Mouse (Mus musculus) heart, postnatal 10 days (tissue): ENCODE data around the gene Slc7a5. TPM values are rescaled to one million over a fixed set of nuclear protein-coding genes. Genes with fewer than 3 reads are reported as not detected.

Experiments used
- DNase-seq, 2 experiments: peaks; one replicate each; pipeline ENCODE4 v3.0.0; 2021
- intact Hi-C: fragments of 180-260 bp; cut with DNase I; formaldehyde crosslinking; loops from one replicate; pipeline ENCODE4 v1.15.1; 2025
- total RNA-seq, 2 experiments: library from RNA; stranded (reverse); gene quantifications; 2 replicates each; pipeline ENCODE4 v1.2.3; 2021

The Slc7a5 gene
- total RNA-seq, 2 experiments from 2014 or later = 8.6 to 11.3 TPM

DNA sequence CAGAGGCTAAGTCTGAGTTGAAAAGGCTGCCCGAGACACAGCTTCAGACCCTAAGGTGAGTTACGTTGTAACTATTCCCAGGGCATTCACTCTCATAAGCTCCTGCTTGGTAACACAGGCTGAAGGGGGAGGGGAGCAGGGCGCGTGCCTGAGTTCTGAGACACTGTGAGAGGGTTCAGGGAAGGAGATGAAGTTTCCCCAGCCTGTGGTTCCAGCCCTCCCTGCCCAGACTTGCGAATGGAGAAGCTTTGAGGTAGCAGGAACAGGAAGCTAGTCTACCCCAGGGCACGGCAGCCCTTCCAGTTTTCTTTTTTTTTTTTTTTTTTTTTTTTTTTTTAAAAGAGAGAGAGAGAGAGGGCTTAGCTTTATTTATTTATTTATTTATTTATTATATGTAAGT is 46.2 kb downstream of the Slc7a5 start:
- no peak for DNase-seq
- intact Hi-C loops = no loop called here

DNA sequence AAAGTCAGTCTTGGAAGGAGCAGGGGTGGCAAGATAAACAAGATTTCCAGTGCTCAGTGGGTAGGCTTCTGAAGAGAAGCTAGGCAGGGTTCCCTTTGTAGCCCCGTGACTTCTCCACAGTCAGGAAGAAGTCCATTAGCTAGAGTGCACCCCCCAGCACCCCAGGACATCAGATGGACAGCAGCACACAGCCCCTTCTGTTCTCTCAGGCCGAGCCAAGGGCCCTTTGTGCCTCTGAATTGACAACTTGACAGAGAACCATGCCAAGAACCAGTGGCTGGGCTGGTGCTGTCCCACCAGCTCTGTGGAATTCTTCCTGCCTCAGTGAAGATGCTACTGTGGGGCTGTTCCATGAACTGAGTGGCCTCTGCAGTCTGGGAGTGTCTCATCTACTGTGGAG is 49.7 kb downstream of the Slc7a5 start:
- intact Hi-C loops = no loop called here
- DNase-seq = no peak

DNA sequence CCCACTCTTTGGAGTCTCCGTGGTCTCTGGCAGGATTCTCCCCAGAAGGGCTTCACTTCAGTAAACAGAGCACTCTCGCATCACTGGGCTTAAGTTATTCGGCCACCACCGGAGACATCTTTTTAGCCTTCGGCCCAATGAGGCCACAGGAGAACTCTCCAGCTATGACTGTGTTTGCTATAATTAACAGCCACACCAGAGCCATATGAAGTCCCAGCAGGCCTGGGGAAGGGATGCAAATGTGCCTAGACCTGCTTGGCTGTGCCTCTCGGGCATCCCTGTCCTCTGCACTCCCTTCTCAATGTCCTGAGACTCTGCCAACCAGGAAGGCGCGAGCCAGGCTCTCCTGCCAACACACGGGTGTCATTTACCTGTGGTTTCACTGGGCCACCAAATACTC is 50.2 kb downstream of the Slc7a5 start:
- DNase-seq = no peak
- intact Hi-C loops = no loop called here

DNA sequence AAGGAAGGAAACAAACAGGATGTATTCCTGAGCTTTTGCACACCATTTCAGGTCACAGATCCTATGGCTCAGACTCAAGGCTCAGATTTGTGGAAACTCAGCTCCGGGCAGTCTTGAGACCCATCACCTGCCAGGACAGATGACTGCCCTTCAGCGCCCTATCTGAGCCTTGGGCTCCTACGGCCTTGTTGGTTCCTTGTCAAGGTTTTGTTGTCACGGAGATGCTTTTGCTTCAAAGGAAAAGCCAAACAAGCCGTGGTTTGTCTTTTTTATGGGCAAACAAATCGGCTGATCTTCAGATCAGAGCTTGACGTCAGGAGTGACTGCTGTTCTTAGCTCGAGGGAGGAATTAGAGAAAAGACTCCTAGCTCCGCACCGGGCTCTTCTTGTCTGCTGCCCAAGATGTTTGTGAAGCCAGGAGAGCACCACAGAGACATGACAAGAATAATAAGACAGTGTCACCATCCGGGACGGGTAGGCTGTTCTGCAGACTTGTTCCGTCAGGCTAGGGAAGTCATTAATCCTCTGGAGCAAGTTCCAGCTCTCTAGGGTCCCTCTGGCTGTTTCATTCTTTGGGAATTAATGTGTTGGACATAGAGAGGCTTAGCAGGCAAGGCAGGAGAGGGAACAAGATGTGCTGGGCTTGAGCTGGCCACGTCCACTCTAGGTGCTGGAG is 51.3 kb downstream of the Slc7a5 start:
- intact Hi-C loops = no loop called here
- DNase-seq = no peak

DNA sequence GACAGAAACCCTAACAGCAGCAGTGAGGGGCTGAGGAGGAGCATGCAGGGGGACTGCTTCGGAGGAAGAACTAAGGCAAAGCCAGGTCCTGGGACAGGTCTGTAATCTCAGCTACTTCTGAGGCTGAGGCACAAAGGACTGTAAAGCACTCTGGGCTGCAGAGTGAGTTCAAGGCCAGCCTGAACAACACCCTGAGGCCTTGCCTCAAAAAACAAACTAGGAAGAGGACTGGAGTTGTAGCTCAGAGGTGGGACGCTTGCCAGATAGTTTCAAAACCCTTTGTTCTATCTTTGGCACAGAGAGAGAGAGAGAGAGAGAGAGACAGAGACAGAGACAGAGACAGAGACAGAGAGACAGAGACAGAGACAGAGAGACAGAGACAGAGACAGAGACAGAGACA is 53.9 kb downstream of the Slc7a5 start:
- intact Hi-C loops = no loop called here
- DNase-seq = no peak

DNA sequence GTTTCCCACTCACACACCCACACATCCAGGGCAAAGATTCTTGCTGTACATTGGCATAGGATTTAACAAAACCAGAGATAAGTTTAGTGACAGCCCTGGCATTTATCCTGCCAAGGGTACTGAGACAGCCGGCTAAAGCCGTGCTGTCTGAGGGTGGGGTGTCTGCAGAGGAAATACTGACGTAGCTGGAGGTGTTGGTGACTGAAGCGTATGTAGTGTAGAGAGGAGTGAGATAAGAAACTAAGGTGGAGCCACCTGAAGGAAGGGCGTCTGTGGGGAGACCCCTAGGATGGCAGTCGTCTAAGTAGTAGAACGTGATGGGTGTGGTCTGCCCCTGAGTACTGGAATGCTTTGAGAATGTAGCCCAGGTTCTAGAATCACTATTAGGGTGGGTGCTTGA is 55.0 kb downstream of the Slc7a5 start:
- DNase-seq = no peak
- intact Hi-C loops = no loop called here

DNA sequence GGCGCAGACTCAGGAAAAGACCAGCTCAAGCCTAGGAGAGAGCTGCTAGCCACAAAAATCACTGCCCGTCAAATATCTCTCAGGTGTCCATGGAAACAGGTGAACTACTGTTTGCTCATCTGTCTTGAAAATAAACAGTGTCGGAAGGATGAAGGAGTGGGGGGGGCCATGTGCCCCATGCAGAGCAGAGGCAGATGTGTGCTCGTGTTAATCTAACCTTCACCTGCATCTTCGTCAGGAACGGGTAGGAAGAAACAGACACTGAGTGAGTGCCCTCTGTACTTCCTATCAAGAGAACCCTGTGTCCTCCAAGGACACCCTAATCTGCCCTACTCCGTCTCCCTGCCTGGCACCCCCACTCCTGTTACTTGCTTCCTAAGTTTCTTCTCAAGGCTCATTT is 55.8 kb downstream of the Slc7a5 start:
- intact Hi-C loops = loop anchor here (2.0 kb wide), 1 partner anchor 73 kb away; no protein-coding TSS in a partner anchor
- DNase-seq = no peak

DNA sequence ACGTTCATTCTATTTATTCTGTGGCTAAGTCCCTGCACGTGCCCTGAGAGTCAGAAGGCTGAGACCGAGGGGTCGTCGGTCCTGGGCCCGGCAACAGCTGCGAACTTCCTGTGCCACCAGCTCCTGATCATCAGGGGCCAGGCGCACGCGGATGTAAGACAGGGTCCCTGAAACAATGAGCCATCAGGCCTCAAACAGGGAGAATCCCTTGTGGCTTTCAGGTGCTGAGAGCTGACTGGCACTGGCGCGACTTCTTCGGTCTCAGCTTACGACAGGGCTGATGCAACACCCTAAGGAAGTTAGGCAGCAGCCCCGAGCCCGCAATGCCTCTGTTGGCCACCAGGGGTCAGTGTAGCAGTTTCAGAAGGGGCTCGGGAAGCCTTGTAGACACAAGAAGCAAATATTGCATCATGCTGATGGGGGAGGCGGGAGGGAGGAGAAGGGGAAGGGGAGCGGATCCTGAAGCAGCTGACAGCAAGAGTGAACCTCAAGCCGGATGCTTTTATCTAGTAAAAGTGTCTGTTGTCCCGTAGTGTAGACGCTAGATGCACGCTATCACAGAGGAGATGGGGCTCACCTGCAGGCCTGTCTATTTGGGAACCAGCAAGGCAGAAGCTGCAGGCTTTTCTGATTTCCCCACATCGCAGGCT is 56.5 kb downstream of the Slc7a5 start:
- peak; percentile 95 to 98 for DNase-seq
- intact Hi-C loops = loop anchor here (1.0 to 2.0 kb wide), 2 partner anchors 58 to 74 kb away; no protein-coding TSS in a partner anchor

DNA sequence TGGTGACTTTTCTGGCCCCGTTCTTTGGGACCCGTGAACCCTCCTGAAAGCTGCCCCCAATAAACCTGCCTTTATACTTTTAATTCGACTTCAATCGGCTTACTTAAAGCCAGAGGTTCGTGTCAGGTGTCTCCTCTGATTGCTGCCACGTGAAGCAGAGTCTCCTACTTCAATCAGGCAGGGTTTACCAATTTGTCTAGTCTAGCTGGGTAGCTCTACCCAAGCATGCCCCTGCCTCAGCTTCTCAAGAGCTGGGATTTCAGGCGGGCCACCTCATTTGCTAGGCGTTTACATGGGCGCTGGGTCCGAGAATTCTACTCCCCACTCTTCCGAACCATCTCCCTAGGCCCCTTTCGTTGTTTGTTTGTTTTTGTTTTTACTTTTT is 57.1 kb downstream of the Slc7a5 start:
- intact Hi-C loops = loop anchor here (1.0 to 2.0 kb wide), 2 partner anchors 59 to 74 kb away; no protein-coding TSS in a partner anchor
- no peak for DNase-seq

DNA sequence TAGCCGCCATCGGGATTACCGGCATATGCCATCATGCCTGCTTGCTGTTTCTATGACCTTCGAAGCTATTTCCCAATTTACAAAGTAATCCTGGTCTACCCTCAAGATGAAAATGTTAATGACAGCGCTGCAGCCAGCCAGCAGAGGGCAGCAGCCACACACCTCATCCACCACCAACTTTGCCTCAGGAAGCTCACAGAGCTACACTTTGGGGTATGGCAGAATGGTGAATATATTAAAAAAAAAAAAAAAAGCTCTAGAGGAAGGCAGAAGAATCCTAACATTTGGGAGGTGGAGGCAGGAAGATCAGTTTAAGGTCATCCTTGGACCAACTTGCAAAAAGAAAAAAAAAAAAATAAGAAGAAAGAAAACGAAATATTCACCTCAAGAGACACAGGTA is 57.5 kb downstream of the Slc7a5 start:
- intact Hi-C loops = loop anchor here (1.0 to 2.0 kb wide), 2 partner anchors 59 to 75 kb away; no protein-coding TSS in a partner anchor
- peak; percentile 68 to 80 for DNase-seq

DNA sequence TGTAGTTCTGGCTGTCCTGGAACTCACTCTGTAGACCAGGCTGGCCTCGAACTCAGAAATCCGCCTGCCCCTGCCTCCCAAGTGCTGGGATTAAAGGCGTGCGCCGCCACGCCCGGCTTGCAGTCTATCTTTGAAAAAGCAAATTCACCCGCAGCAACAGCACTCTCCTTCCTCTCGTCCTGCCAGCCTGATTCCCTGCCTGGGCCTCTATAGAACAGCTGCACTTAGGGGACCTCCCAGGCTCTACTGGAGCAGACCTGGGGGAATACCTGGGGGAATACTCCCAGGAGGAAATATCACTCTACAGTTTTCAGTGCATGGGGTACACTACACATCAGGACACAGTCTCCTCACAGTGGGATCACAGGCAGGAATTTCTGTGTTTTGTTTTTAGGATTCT is 58.2 kb downstream of the Slc7a5 start:
- intact Hi-C loops = loop anchor here (10.0 kb wide), 1 partner anchor 245 kb away; no protein-coding TSS in a partner anchor

DNA sequence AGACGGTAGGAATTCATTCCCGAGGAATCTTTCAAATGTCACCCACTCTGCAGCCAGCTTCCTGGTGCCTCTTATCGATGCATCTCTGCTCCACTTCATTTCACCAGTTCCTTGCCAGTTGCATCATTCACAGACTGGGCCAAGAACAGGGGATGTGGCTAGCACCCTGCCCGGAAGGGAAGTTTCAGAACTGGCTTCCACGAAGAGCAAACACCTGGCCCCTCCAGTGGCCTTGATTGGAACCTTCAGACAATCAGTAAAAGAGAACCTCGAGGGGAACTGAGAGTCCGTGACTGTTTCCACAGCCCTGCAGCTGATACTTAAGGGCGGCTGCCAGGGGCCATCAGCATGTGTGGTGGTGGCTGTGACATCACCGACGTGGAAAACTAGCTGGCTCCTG is 59.0 kb downstream of the Slc7a5 start:
- intact Hi-C loops = loop anchor here (10.0 kb wide), 1 partner anchor 244 kb away; no protein-coding TSS in a partner anchor
- no peak for DNase-seq

More for the DNA sequence above, 58.2 kb downstream of the Slc7a5 start:
- DNase-seq = no peak

DNA sequence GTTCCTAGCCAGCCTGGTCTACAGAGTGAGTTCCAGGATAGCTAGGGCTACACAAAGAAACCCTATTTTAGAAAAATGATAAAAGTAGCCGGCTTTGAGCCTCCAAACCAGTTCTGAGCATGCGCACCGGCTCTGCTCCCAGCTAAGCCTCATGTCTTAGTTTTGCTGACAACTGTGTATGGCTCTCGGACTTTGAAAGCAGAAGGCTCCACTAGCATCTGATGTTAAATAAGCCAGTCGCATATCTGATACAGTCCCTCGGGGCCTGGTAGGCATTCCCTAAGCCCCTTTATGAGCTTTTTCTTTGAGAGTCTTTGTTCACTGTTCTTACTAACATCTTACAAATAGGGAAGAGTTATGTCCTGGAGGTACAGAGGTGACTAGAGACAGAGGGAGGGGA is 59.5 kb downstream of the Slc7a5 start:
- no peak for DNase-seq
- intact Hi-C loops = loop anchor here (10.0 kb wide), 1 partner anchor 243 kb away; no protein-coding TSS in a partner anchor

DNA sequence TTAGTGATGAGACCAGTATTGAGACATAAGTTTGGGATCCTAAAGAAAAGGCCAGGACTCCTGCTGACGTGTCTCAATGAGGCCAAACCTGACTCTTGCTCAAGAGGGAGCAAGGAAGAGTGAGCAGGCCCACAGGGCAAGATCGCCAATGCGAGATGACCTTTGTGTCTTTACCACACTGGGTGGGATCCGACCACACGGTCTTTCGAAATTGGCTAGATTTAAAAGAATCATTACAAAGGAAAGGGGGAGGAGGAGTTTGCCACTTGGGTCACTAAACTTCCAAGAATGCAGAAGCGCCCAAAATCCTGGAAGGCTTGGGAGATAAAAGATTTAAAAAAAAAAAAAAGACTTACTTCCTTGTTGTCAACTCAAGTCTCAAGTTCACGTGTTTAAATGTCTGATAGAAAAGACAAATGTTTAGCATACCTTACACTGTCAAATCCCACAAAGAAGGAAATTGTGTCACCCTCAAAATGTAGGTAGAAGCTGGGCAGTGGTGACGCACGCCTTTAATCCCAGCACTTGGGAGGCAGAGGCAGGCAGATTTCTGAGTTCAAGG is 60.2 kb downstream of the Slc7a5 start:
- no peak for DNase-seq
- intact Hi-C loops = loop anchor here (10.0 kb wide), 1 partner anchor 243 kb away; no protein-coding TSS in a partner anchor

DNA sequence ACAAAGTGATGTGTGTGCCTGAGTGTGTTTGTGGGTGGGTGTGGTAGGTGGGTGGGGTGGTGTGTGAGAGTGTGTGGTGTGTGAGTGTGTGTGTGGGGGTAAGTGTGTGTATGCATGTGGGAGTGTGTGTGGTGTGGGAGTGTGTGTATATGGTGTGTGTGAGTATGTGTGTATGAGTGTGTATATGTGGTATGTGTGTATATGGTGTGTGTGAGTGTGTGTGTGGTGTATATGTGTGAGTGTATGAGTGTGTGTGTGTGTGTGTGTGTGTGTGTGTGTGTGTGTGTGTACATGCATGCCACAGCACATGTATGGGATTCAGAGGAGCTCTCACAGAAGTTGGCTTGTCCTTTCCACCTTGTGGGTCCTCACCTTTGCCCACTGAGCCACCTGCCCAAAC is 60.7 kb downstream of the Slc7a5 start:
- intact Hi-C loops = loop anchor here (10.0 kb wide), 1 partner anchor 242 kb away; no protein-coding TSS in a partner anchor
- DNase-seq = no peak

DNA sequence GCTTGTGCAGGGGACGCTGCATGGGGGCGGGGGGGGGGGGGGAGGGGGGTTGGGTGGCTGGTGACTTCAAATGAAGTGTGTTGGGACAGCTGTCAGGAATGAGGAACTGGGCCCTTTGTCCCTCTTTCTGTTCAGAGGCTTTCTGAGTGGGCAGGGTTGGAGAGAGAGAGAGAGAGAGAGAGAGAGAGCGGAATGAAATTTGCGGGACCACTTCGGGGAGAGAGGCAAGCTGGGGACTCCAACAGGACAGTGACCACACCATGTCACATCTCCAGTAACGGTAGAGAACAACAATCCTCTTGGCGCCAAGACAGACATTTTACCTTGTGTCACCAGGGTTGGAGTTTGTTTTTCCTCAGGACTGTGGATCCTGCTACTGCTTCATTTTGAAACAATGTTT is 62.7 kb downstream of the Slc7a5 start:
- intact Hi-C loops = loop anchor here (10.0 kb wide), 1 partner anchor 240 kb away; no protein-coding TSS in a partner anchor
- no peak for DNase-seq

DNA sequence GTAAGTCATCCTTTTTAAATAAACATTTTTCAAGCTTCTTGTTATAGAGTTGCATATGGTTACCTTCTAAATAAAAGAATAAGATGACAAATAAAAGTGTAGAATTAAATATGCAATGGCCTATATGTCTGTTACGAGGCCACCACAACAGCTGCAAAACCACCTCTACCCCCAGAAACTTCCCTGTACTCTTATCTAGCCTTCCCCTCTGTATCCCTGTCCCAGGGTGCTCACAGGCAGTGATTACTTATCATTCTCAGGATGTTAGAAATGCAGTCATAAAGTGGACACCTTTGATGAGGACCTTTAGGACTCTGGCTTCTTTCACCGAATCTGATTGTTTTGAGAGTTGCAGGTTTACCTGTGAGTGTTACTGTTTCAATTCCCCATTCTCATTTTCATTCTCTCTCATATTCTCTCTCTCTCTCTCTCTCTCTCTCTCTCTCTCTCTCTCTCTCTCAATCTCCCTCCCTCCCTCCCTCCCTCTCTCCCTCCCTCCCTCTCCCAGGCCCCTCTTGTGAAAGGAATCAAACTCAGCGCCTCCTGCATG is 64.2 kb downstream of the Slc7a5 start:
- no peak for DNase-seq
- intact Hi-C loops = loop anchor here (10.0 kb wide), 1 partner anchor 238 kb away; no protein-coding TSS in a partner anchor

DNA sequence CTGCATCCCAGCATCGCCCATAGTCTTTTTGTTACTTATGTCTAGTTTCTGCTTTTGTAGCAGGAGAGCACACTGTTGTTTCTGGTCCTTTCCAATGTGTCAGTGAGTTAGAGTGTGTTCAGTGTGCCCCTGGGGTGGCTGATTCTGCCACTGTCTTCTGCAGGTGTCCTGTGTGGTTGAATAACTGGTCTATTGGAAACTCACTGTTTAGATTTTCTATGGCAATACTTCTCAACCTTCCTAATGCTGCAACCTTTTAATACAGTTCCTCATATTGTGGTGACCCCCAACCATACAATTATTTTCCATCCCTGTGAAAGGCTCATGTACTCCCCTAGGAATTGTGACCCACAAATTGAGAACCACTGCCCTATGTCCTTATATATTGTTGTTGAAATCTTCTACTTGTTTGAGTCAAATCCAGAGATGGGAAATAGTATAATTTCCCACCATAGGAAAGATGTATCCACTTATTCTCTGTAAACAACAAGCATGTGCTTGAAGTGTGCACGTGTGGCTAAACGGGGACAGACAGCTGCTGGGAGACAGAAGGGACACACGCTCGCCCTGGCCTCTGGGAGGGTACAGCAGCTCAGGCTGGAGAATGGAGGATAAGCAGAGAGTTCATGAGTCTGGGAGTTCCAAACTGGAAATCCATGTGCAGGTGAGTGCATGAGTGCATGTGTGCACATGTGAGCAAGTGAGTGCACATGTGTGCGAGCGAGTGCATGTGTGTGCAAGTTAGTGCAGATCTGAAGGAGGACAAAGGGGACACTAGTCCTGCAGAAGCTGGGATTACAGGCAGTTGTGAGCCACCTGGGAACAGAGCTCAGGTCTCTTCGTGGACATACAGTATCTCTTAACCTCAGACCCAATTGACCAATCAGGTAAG is 65.2 kb downstream of the Slc7a5 start:
- DNase-seq = no peak
- intact Hi-C loops = loop anchor here (10.0 kb wide), 1 partner anchor 238 kb away; no protein-coding TSS in a partner anchor

DNA sequence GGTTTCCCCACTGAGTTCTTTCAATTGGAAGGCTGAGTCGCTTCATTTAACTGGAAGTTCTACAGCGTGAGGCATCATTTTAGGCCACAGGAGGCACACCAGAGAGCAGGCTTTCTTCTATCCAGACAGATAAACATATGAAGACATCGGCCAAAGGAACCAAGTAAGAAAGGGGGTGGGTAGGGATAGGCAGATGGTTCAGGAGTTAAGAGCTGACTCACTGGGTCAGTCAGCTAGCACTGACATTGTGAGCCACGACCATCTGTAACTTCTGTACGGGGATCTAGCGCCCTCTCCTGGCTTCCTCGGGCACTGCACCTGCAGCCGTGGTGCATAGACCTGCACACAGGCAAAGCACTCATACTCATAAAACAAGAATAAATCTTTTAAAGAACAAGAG is 66.3 kb downstream of the Slc7a5 start:
- intact Hi-C loops = loop anchor here (10.0 kb wide), 1 partner anchor 236 kb away; no protein-coding TSS in a partner anchor
- peak in 1 of 2 experiments; percentile 62 for DNase-seq

DNA sequence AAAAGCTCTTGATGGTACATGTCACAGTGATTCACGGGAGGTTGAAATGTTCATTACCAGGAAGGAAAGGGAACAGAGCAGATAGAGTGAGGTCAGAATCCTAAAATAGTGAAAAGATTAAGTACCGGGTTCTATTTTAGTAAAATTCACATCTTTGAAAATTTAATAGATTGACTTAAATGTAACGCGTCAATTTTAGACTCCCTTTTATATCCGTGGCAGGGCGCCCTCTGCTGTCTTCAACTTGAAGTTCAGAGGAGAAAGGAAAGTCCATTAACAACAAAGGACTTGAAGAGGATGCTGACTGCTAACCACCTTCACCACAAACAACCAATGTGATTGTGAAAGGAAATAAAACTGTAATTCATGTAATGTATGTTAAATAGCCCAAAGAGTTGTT is 75.0 kb downstream of the Slc7a5 start:
- intact Hi-C loops = loop anchor here (5.0 kb wide), 1 partner anchor 115 kb away; no protein-coding TSS in a partner anchor
- DNase-seq = peak; percentile 72 to 82
